Mouse (Mus musculus): Measurements from ENCODE around the gene Galr2. TPM values are rescaled to one million over a fixed set of nuclear protein-coding genes. Genes with fewer than 3 reads are reported as not detected.
A peak's percentile ranks its signal among the peaks of the same experiment; 100 is the strongest.

Gene Galr2
- polyA plus RNA-seq, 1 experiment from 2014 or later, result 0.10 TPM

GRCm38 (mm10) chr11:116296191-116296734, 15.5 kb downstream of the Galr2 start:
- Histone ChIP-seq H3K4me1 (replicated peaks; ENCODE audit: control insufficient read depth, insufficient read depth, low read length) (no peaks in the 10 kb centered on the region), H3K9ac (replicated peaks; ENCODE audit: low read depth, low read length) (no peak overlapping the region), H3K4me3 (replicated peaks; ENCODE audit: low read length) (no peak overlapping the region), H3K9me3 (ENCODE audit: control insufficient read depth, low read length) (no peaks in the 10 kb centered on the region), H3K27ac (ENCODE audit: low read length) (no peak overlapping the region), H3K4me2 (ENCODE audit: low read length) (no peak overlapping the region), H3K36me3 (ENCODE audit: control insufficient read depth, insufficient read depth) (peaks cover 27% of the 10 kb centered on the region), H3K27me3 (replicated peaks; ENCODE audit: control insufficient read depth, insufficient read depth, low read length) (no peaks in the 10 kb centered on the region)
- WGBS, result 90% methylated on average over 8 of the region's 8 CpGs
- no peak for ATAC-seq

GRCm38 (mm10) chr11:116297017-116297416, 16.3 kb downstream of the Galr2 start:
- Histone ChIP-seq H3K4me1 (replicated peaks; ENCODE audit: control insufficient read depth, insufficient read depth, low read length) (no peaks in the 10 kb centered on the region), H3K27ac (ENCODE audit: low read length) (no peak overlapping the region), H3K9ac (replicated peaks; ENCODE audit: low read depth, low read length) (no peak overlapping the region), H3K9me3 (ENCODE audit: control insufficient read depth, low read length) (no peaks in the 10 kb centered on the region), H3K36me3 (ENCODE audit: control insufficient read depth, insufficient read depth) (peaks cover 31% of the 10 kb centered on the region), H3K4me3 (replicated peaks; ENCODE audit: low read length) (no peak overlapping the region), H3K4me2 (ENCODE audit: low read length) (no peak overlapping the region), H3K27me3 (replicated peaks; ENCODE audit: control insufficient read depth, insufficient read depth, low read length) (no peaks in the 10 kb centered on the region)
- ATAC-seq, result no peak
- WGBS, result 82% methylated on average over 3 of the region's 3 CpGs

- 92% methylated on average over 11 of the region's 11 CpGs for WGBS
- H3K27ac ChIP-seq (ENCODE audit: low read length), result no peak overlapping the region
- ATAC-seq, result no peak
These were observed 17.5 kb downstream of the Galr2 start for GRCm38 (mm10) chr11:116298221-116298620.

GRCm38 (mm10) chr11:116298621-116299020, 17.9 kb downstream of the Galr2 start:
- ATAC-seq, result no peak
- no peak overlapping the region for H3K4me2 ChIP-seq (ENCODE audit: low read length)
- H3K4me1 ChIP-seq (replicated peaks; ENCODE audit: control insufficient read depth, insufficient read depth, low read length), result no peaks in the 10 kb centered on the region
- peaks cover 39% of the 10 kb centered on the region for H3K36me3 ChIP-seq (ENCODE audit: control insufficient read depth, insufficient read depth)
- H3K9me3 ChIP-seq (ENCODE audit: control insufficient read depth, low read length), result no peaks in the 10 kb centered on the region
- no peak overlapping the region for H3K9ac ChIP-seq (replicated peaks; ENCODE audit: low read depth, low read length)
- no peaks in the 10 kb centered on the region for H3K27me3 ChIP-seq (replicated peaks; ENCODE audit: control insufficient read depth, insufficient read depth, low read length)
- no peak overlapping the region for H3K4me3 ChIP-seq (replicated peaks; ENCODE audit: low read length)
- WGBS, result 90% methylated on average over 6 of the region's 6 CpGs
- H3K27ac ChIP-seq (ENCODE audit: low read length), result no peak overlapping the region

More at GRCm38 (mm10) chr11:116298221-116298620, 17.5 kb downstream of the Galr2 start:
- Histone ChIP-seq H3K4me1 (replicated peaks; ENCODE audit: control insufficient read depth, insufficient read depth, low read length) (no peaks in the 10 kb centered on the region), H3K4me2 (ENCODE audit: low read length) (no peak overlapping the region), H3K4me3 (replicated peaks; ENCODE audit: low read length) (no peak overlapping the region), H3K9ac (replicated peaks; ENCODE audit: low read depth, low read length) (no peak overlapping the region), H3K9me3 (ENCODE audit: control insufficient read depth, low read length) (no peaks in the 10 kb centered on the region), H3K36me3 (ENCODE audit: control insufficient read depth, insufficient read depth) (peaks cover 35% of the 10 kb centered on the region), H3K27me3 (replicated peaks; ENCODE audit: control insufficient read depth, insufficient read depth, low read length) (no peaks in the 10 kb centered on the region)

- no peak overlapping the region for H3K9ac ChIP-seq (replicated peaks; ENCODE audit: low read depth, low read length)
- 0 out of 2 replicates have a peak, but pooled peaks cover 2% of the 10 kb centered on the region for H3K9me3 ChIP-seq (ENCODE audit: control insufficient read depth, low read length)
- ATAC-seq, result no peak
- no peak overlapping the region for H3K4me3 ChIP-seq (replicated peaks; ENCODE audit: low read length)
- 100% methylated on average over 2 of the region's 2 CpGs for WGBS
- H3K36me3 ChIP-seq (ENCODE audit: control insufficient read depth, insufficient read depth), result peaks cover 33% of the 10 kb centered on the region
- no peaks in the 10 kb centered on the region for H3K27me3 ChIP-seq (replicated peaks; ENCODE audit: control insufficient read depth, insufficient read depth, low read length)
- peak overlapping the region; percentile 84 for H3K4me2 ChIP-seq (ENCODE audit: low read length)
- no peak overlapping the region for H3K27ac ChIP-seq (ENCODE audit: low read length)
- H3K4me1 ChIP-seq (replicated peaks; ENCODE audit: control insufficient read depth, insufficient read depth, low read length), result peaks cover 8% of the 10 kb centered on the region
These were observed 24.7 kb downstream of the Galr2 start for GRCm38 (mm10) chr11:116305423-116305822.

GRCm38 (mm10) chr11:116306126-116306982, 25.6 kb downstream of the Galr2 start:
- Histone ChIP-seq H3K9me3 (ENCODE audit: control insufficient read depth, low read length) (0 out of 2 replicates have a peak, but pooled peaks cover 2% of the 10 kb centered on the region), H3K27ac (ENCODE audit: low read length) (peak overlapping the region; percentile 42), H3K4me3 (replicated peaks; ENCODE audit: low read length) (peak overlapping the region; percentile 80), H3K27me3 (replicated peaks; ENCODE audit: control insufficient read depth, insufficient read depth, low read length) (no peaks in the 10 kb centered on the region), H3K4me1 (replicated peaks; ENCODE audit: control insufficient read depth, insufficient read depth, low read length) (peaks cover 13% of the 10 kb centered on the region), H3K9ac (replicated peaks; ENCODE audit: low read depth, low read length) (peak overlapping the region; percentile 81), H3K36me3 (ENCODE audit: control insufficient read depth, insufficient read depth) (peaks cover 28% of the 10 kb centered on the region), H3K4me2 (ENCODE audit: low read length) (peak overlapping the region; percentile 84)
- WGBS, result 2% methylated on average over 52 of the region's 53 CpGs
- ATAC-seq, result peak; percentile 96

- peak within 1 kb of the TSS; percentile 80 for H3K4me3 ChIP-seq (replicated peaks; ENCODE audit: low read length)
- no peaks in the 10 kb centered on the region for H3K27me3 ChIP-seq (replicated peaks; ENCODE audit: control insufficient read depth, insufficient read depth, low read length)
- peaks cover 21% of the 10 kb centered on the region for H3K36me3 ChIP-seq (ENCODE audit: control insufficient read depth, insufficient read depth)
- peak; percentile 10; the same call in 1 of the 2 replicates for ATAC-seq
- peak within 1 kb of the TSS; percentile 84 for H3K4me2 ChIP-seq (ENCODE audit: low read length)
- H3K27ac ChIP-seq (ENCODE audit: low read length), result peak within 1 kb of the TSS; percentile 42
- 86% methylated on average over 10 of the region's 10 CpGs for WGBS
- H3K9me3 ChIP-seq (ENCODE audit: control insufficient read depth, low read length), result 0 out of 2 replicates have a peak, but pooled peaks cover 2% of the 10 kb centered on the region
- peak within 1 kb of the TSS; percentile 81 for H3K9ac ChIP-seq (replicated peaks; ENCODE audit: low read depth, low read length)
- H3K4me1 ChIP-seq (replicated peaks; ENCODE audit: control insufficient read depth, insufficient read depth, low read length), result peaks cover 17% of the 10 kb centered on the region
These were observed 26.4 kb downstream of the Galr2 start, which contains the start of gene Exoc7 for GRCm38 (mm10) chr11:116307019-116307725. TSS of gene Exoc7 (minus strand) at chr11:116307233.

- H3K9ac ChIP-seq (replicated peaks; ENCODE audit: low read depth, low read length), result no peak overlapping the region
- H3K9me3 ChIP-seq (ENCODE audit: control insufficient read depth, low read length), result 0 out of 2 replicates have a peak, but pooled peaks cover 2% of the 10 kb centered on the region
- no peak overlapping the region for H3K4me2 ChIP-seq (ENCODE audit: low read length)
- 92% methylated on average over 12 of the region's 12 CpGs for WGBS
- no peak for ATAC-seq
- no peaks in the 10 kb centered on the region for H3K27me3 ChIP-seq (replicated peaks; ENCODE audit: control insufficient read depth, insufficient read depth, low read length)
- no peak overlapping the region for H3K27ac ChIP-seq (ENCODE audit: low read length)
- peaks cover 19% of the 10 kb centered on the region for H3K36me3 ChIP-seq (ENCODE audit: control insufficient read depth, insufficient read depth)
- H3K4me3 ChIP-seq (replicated peaks; ENCODE audit: low read length), result no peak overlapping the region
- peaks cover 17% of the 10 kb centered on the region for H3K4me1 ChIP-seq (replicated peaks; ENCODE audit: control insufficient read depth, insufficient read depth, low read length)
These were observed 27.2 kb downstream of the Galr2 start for GRCm38 (mm10) chr11:116307762-116308531.

Measured in forebrain, embryonic 16.5 days (tissue).